Mouse (Mus musculus) spleen, adult 12 weeks (tissue): ENCODE data around the gene 9030025P20Rik.
"Not testable (repeated sequence)": the region's sequence is repeated elsewhere in the genome, so short reads cannot be mapped to it uniquely, and the experiment has no call there.

Source experiments
- DNase-seq: peaks from one replicate; pipeline ENCODE4 v3.0.0; 2022; ENCODE audit warnings: low spot score

The 9030025P20Rik gene

DNA sequence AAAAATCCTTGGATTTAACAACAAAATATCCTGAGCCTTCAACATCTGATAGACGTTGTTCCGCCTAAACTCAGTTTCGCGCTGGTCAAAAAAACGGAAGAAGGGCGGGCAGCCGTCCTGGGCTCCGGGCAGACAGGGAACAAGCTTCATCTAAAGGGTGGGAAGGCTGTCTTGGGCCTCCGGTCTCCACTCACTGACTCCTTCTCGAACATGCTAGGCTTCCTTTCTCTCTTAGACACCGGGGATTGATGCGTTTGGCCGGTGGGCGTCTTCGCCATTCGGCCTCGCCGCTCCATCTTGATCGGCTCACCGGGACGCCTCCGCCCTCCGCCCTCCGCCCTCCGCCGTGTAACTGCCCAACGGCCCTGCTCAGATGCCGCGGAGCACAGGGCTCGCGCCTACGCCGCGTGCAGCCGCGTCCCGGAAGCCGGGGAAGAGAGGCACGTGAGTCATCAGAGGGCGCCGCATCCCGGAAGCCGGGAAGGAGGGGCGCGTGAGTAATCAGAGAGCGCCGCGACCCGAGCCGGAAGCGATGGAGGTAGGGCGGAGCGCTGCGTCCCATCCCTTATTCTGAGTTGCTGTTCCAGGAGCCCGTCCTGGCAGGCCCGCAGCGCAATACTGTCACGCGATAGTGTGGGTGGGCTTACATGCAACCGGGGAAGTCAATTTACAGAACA, at the start of gene 9030025P20Rik, which contains the start of gene Gm3417:
Gene 9030025P20Rik, plus strand, starts transcription at position 107 of the 677 bp plus-strand sequence.
Gene Gm3417, minus strand, starts transcription at position 429 of the 677 bp plus-strand sequence.
- not testable (repeated sequence) for DNase-seq

DNA sequence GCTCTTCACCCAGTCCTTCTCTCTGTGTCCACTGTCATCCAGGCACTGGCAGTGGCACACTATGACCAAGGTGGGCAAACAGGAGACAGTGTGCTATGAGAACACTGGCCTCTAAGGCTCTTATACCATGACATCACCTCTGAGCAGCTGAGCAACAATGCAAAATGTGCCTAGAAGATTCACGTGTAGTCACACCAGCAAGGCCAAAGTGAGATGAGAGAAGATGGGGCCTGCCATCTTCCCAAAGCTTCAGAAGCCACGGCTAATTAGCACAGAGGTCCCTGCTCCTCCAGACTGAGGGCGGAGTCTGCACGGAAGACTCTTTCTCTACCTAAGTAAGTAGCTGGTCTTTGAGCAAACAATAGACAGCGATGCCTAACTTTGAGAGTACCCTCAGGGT, 49.6 kb upstream of the 9030025P20Rik start:
- DNase-seq = no peak

- DNase-seq = no peak
Observed at GRCm38 (mm10) chr17:14930697-14931096, 47.6 kb upstream of the 9030025P20Rik start.

DNA sequence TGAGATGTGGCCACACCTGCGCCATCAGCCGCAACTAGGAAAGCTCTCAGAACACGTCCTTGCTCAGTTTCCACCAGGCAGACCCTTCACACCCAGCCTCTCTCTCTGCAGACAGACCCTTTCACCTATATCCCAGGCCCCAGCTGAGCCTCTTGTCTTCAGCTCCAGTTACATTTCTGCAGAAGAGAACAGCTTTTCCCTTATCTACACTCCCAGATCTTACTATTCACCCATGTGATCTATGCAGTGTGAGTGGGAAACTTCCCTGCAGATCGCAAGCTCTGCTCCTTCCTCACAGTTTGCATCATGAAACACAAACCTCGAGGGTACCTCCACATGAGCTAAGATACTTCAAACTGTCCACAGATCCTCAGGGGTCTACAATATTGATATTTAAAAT, 46.8 kb upstream of the 9030025P20Rik start:
- DNase-seq = no peak

DNA sequence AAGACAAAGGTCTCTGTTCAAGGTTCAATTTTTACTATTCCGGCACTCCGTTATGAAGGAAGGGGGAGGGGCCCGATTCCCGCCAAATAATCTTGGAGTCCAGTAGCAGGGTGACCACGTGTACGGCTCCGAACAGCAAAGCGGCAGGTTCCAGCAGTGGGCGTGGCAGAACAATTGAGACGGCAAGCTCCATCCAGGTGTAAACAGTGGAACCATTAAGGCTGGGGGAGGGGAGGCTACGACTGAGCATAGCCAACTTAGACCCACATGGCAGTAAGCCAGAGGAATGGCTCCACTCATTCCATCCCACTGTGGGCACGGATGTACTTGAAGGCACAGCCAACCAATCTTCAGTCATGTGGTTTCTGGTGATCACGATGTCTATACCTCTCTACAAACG, 43.0 kb upstream of the 9030025P20Rik start:
- DNase-seq = not testable (repeated sequence)

GRCm38 (mm10) chr17:14935841-14936605, 42.2 kb upstream of the 9030025P20Rik start:
- DNase-seq = no peak

GRCm38 (mm10) chr17:14942181-14942580, 36.1 kb upstream of the 9030025P20Rik start:
- DNase-seq = not testable (repeated sequence)

GRCm38 (mm10) chr17:14943009-14943728, 35.1 kb upstream of the 9030025P20Rik start, which contains the start of the genes Wdr27 and 1600012H06Rik:
Gene Wdr27 (minus strand): TSS chr17:14943158.
Gene 1600012H06Rik (plus strand): TSS chr17:14943184.
- peak; percentile 94 for DNase-seq

GRCm38 (mm10) chr17:14943729-14944059, 34.6 kb upstream of the 9030025P20Rik start:
- no peak for DNase-seq

DNA sequence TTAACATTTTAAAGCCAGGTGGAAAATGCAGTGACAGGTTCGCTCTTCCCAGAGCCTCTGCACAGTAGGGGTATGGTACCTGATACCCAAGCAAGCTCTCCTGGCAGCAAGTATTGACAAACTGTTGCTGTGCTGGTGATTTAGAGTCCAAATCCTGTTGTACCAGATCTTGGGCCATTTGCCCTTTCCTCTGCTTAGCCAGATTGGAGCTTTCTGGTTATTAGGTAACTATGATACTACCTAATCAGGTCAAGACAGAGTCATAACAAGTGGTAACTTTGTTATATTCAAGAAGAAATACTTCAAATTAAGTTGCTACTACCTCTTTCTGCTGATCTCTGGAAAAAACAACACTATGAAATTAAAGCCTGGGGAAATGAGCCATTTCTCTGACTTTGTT, 33.7 kb upstream of the 9030025P20Rik start:
- DNase-seq = no peak

DNA sequence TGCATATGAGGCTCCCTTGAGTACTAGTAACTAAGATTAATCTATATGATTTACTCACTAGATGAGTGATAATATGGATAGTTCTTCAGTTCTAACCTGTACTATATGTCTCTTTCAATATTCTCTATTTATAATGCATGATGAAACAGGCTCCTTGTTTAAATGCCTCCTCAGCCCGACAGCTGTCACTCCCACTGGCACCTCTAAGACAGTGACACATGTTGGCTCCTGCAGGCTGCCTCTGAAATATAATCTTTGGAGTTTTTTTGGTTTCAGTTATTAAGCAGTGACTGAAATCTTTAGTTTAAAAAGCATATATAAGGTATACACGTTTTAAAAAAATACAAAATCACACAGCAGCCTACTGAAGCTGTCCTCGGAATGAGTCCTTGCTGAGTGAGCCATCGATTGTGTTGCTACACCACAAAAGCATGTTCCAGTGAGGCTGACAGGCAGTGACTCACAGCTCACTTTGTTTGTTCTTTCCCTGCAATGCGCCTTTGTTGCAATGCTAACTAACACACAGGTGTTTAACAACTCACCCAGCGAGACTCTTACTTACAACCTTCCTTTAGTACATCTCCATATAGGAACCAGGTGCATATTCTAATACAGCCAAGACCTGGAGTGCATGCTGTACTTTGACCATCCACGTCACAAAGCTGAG, 29.0 kb upstream of the 9030025P20Rik start:
- DNase-seq = no peak

- no peak for DNase-seq
Observed at GRCm38 (mm10) chr17:14953452-14953851, 24.8 kb upstream of the 9030025P20Rik start.

- DNase-seq = no peak
Observed at GRCm38 (mm10) chr17:14958686-14959327, 19.5 kb upstream of the 9030025P20Rik start.

DNA sequence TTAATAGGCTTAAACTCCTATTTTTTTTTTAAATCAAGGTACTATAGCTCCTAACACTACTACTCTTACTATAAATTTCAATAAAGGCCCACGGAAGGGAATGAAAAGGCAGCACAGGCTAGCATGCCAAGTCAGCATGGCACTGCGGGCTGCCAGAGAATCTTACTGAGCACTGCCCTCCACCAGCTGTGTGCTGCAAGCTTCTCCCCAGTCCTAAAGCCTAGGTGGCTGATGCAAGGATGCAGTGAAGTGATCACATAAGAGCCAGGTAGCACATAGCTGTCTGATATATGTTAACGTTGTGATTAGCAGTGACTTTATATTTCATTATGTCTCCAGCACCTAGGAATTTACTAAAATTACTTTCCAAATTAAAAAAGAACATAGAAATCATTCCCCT, 18.3 kb upstream of the 9030025P20Rik start:
- DNase-seq = no peak

DNA sequence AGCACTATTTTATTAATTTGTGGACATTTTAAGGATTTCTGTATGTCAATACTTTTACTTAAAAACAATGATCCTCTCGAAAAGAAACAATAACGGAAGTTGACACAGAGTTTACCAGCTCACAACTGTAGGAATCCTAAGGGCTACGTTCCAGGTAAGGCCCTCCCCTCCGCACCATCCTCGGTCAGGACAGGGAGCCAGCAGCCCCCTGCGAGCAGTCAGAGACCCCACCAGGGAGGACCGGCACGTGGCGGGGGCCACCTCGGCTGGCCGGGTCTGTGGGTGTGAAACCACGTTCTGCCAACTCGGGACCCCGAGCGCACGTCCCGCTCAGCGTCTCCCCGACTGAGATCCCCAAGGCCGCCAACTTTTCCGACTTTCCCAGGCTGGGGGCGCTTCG, 17.7 kb upstream of the 9030025P20Rik start:
- peak; percentile 33 for DNase-seq

GRCm38 (mm10) chr17:14960951-14961556, 17.2 kb upstream of the 9030025P20Rik start, which contains the start of gene Phf10:
Gene Phf10 (minus strand): TSS chr17:14961273.
- DNase-seq = peak; percentile 37

DNA sequence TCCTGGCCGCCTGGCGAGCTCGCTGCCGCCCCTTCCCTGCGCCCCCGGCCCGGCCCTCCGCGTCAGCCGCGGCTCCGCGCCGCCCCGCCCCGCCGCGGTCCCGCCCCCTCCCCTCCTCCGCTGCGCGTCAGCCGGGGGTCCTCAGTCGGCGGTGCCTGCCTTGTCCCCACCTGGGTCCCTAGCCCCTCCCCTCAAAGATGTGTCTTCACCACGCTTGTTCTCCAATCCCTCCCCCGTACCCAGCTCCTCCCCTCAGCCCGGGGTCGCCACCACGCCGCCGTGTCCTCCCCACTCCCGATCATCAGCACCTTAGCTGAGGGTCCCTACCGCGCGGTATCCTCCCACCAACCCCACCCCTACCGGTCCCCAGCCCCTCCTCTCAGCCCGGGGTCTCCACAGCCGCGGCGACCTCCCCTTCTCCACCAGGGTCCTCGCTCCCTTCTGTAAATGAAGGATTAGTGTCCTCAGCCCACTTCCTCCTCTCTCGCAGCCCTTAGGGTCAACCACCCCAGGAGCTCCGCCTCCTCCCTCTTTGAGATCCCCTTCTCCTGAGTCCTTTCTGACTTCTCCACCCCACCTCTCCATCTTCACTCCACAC, 16.6 kb upstream of the 9030025P20Rik start:
- DNase-seq = not testable (repeated sequence)

- not testable (repeated sequence) for DNase-seq
Observed at GRCm38 (mm10) chr17:14968373-14968913, 9.8 kb upstream of the 9030025P20Rik start.

DNA sequence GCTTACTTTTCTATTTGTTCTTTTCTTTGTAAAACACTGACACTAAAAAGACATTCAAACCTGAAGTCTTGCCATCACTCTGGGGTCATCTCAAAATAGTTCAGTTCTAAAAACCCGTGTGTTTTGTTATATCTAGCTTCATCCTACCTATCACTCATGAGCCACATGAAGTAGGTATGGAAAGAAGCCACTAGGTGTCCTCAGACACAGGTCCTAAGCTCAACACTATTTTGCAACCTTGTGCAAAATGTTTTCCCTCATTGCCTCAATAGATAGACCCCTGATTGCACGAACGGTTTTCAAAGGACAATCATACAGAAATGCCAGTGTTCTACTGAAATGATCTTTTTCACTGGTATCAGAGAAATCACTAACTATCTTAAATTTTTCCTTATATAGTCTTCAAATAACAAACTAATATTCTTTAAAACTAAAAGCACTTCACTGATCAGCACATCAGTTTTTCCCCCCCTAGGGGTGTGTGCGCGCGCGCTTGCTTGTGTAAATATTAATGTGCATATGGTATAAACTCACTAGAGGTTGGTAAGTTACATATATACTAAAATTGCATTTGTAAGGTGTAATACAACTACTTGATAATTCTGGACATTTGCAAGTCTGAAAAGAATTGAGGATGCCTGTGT, 428 bp upstream of the 9030025P20Rik start:
- DNase-seq = peak; percentile 59
